Mouse (Mus musculus) leukemia stem cell, adult 10-12 weeks (primary cell): ENCODE results near the gene Vmn1r11. TPM values are rescaled to one million over a fixed set of nuclear protein-coding genes. Genes with fewer than 3 reads are reported as not detected.

Experiments
- polyA plus RNA-seq: library from polyadenylated mRNA; stranded (reverse); fragments of >175 nt; gene quantifications from 2 replicates; pipeline ENCODE4 v1.2.3, GENCODE M21; 2012; ENCODE audit warnings: low replicate concordance

The Vmn1r11 gene
- not detected in 2 replicates for polyA plus RNA-seq

GRCm38 (mm10) chr6:57133155-57133554, at the start of gene Vmn1r11:
Gene Vmn1r11 (plus strand): TSS chr6:57133455.

GRCm38 (mm10) chr6:57109154-57109553, 24.1 kb upstream of the Vmn1r11 start, which contains the start of gene Vmn1r10:
Gene Vmn1r10 (plus strand): TSS chr6:57109454.

GRCm38 (mm10) chr6:57156619-57157018, 23.4 kb downstream of the Vmn1r11 start, which contains the start of gene Vmn1r12:
Gene Vmn1r12 (plus strand): TSS chr6:57156919.

Other genes with a start within 250 kb of the Vmn1r11 start
- 41.0 and 91.7 TPM in 2 replicates for gene Nt5c3, start 209.5 kb upstream of the Vmn1r11 start, polyA plus RNA-seq
- not detected in 2 replicates for gene Vmn1r4, start 209.4 kb upstream of the Vmn1r11 start, polyA plus RNA-seq
- gene Vmn1r5, start 163.2 kb upstream of the Vmn1r11 start, polyA plus RNA-seq: not detected in 2 replicates
- not detected in 2 replicates for gene Vmn1r6, start 136.2 kb upstream of the Vmn1r11 start, polyA plus RNA-seq
- not detected in 2 replicates for gene Vmn1r7, start 108.1 kb upstream of the Vmn1r11 start, polyA plus RNA-seq
- not detected in 2 replicates for gene Vmn1r8, start 101.2 kb upstream of the Vmn1r11 start, polyA plus RNA-seq
- not detected in 2 replicates for gene Vmn1r9, start 66.7 kb upstream of the Vmn1r11 start, polyA plus RNA-seq
- gene Vmn1r10, start 24.0 kb upstream of the Vmn1r11 start, polyA plus RNA-seq: not detected in 2 replicates
- not detected in 2 replicates for gene Vmn1r12, start 23.5 kb downstream of the Vmn1r11 start, polyA plus RNA-seq
- gene Vmn1r13, start 69.8 kb downstream of the Vmn1r11 start, polyA plus RNA-seq: not detected in 2 replicates
- gene Vmn1r14, start 98.2 kb downstream of the Vmn1r11 start, polyA plus RNA-seq: not detected in 2 replicates
- not detected in 2 replicates for gene Vmn1r15, start 124.5 kb downstream of the Vmn1r11 start, polyA plus RNA-seq
- gene Vmn1r16, start 196.0 kb downstream of the Vmn1r11 start, polyA plus RNA-seq: not detected in 2 replicates
- not detected in 2 replicates for gene Vmn1r17, start 230.3 kb downstream of the Vmn1r11 start, polyA plus RNA-seq